Mouse (Mus musculus) gastrocnemius, postnatal 14 days (tissue): Measurements from ENCODE around the gene Cox8b. TPM values are rescaled to one million over a fixed set of nuclear protein-coding genes. Genes with fewer than 3 reads are reported as not detected.

Experiments
- DNase-seq: peaks from one replicate; pipeline ENCODE4 v3.0.0; 2021; ENCODE audit warnings: mixed read lengths
- intact Hi-C: fragments of 180-260 bp; cut with DNase I; formaldehyde crosslinking; loops from one replicate; pipeline ENCODE4 v1.15.1; 2025; ENCODE audit warnings: low total_unique reads
- long read RNA-seq, 2 experiments: library from polyadenylated mRNA; stranded (forward); transcript quantifications; one replicate each; pipeline ENCODE4 v2.0.0; 2021
- total RNA-seq, 2 experiments: library from RNA; stranded (reverse); gene quantifications; 2 replicates each; pipeline ENCODE4 v1.2.3; 2021

Cox8b gene
- 1,000 to 10,000 TPM; 1,269 to 1,458 TPM for total RNA-seq
- long read RNA-seq, experiment 1, transcript Cox8b-201 (2 exons, 360 nt): major isoform, 590 of 614 reads
- long read RNA-seq, experiment 1, partial matches to known transcripts: 13 of 614 reads
- long read RNA-seq, experiment 1, other reads (novel, unspliced or antisense): 11 of 614 reads
- long read RNA-seq, experiment 2, transcript Cox8b-201 (2 exons, 360 nt): major isoform, 864 of 904 reads
- long read RNA-seq, experiment 2, partial matches to known transcripts: 17 of 904 reads
- long read RNA-seq, experiment 2, other reads (novel, unspliced or antisense): 23 of 904 reads

DNA sequence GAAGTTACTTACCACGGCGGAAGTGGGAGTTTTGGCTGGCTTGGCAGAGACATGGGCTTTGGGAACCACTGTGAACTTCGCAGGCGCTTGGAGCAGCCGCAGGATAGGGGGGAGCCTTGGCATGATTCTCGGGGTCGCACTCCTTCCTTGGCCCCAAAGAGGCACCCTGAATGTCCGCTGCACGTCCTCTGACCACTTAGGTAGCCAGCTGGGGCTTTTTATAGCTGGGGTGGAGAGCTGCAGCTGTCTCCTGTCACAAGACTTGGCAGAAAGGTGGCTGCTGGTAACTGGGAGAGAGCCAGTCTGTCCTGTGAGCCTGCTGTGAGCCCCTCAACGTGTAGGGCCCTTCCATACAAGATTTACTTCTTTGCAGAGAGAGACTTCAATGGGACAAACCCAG is at the start of gene Cox8b:
Gene Cox8b, minus strand, starts transcription at position 227 of the 400 bp plus-strand sequence.
- intact Hi-C loops: no loop called here
- peak; percentile 67 for DNase-seq

DNA sequence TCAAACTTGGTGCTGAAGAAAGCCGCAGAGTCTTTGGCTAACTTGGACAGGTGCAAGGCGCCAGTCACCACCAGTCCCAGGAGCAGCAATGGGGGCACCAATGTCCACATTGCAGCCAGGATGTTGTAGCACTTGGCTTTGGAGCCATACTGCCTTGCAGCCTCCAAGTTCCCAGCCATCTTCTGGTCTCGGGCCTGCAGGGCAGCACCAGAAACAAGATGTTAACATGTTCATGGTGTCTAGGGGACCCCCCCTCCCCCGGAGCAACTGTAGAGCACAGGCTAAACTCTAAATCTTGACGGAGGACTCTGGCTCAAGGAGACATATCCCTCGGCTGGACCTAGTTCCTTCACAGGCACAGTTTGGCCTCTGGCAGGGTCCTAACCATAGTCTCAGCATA is 49.0 kb upstream of the Cox8b start:
- DNase-seq: no peak
- intact Hi-C loops: no loop called here

DNA sequence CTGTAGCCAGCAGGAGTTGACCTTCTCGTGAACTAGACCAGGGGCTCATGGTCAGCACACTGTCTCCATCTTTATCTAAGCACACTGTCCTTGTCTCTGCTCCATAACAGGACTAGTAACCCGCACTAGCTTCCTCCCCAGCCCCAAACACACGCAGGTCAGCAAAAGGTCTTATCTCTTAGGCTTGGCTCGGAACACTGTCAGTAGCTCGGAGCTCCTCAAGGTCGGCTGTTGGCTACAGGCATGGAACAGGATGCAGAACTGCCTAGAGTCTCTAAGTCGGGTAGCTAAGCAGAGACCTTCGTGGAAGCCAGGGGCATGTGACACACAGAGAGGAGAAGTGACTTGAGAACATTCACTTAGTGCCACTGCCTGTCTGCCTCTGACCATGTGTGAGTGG is 47.9 kb upstream of the Cox8b start:
- intact Hi-C loops: no loop called here
- DNase-seq: no peak

DNA sequence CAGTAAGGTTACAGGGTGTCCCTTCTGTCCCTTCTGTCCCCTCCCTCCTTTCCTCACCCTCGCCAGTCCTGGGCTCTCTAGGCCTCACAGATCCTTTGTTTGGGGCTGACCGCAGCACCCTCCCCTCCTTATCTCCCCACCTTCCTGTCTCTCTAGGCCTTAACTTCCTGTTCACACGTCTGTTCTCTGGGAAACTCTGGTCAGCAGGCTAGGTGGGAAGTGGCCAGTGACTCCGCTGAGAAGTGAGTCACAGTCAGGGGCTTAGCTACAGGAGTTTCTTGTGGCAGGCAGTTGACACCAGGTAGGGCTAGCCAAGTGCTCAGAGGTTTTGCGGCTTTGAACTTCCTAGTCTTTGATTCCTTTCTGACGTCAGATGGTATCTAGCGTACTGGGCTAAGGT is 46.7 kb upstream of the Cox8b start:
- intact Hi-C loops: no loop called here
- no peak for DNase-seq

DNA sequence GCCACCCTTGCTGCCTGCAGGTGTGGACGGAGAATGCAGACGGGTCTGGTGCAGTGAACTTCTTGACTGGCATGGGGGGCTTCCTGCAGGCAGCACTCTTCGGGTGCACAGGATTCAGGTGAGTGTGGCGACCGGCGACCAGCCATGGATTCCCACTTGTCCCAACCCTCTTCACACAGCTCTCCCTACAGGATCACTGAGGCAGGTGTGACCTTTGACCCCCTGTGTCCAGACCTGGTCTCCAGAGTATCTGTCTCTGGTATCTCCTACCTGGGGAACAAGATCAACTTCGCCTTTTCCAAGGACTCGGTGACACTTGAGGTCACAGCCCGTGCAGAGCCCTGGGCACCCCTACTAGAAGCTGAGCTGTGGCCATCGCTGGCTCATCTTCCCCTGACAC is 46.1 kb upstream of the Cox8b start:
- no peak for DNase-seq
- intact Hi-C loops: no loop called here

DNA sequence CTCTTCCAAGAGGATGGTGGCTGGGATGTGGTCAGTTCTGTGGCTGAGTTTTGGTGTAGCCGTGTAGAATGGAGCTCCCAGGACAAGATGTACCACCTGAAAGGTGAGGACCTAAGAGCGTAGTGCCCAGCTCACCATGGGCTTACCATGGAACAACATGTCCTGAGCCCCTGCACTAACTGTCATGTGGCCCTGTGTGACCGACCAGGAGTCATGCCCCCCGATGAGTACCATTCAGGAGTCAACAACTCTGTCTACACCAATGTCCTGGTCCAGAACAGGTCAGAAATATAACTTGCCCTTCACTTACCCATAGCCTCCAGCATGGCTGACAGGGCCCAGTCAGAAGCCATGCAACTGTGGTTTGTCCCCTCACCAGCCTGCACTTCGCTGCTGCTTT is 45.0 kb upstream of the Cox8b start:
- DNase-seq: no peak
- intact Hi-C loops: no loop called here

DNA sequence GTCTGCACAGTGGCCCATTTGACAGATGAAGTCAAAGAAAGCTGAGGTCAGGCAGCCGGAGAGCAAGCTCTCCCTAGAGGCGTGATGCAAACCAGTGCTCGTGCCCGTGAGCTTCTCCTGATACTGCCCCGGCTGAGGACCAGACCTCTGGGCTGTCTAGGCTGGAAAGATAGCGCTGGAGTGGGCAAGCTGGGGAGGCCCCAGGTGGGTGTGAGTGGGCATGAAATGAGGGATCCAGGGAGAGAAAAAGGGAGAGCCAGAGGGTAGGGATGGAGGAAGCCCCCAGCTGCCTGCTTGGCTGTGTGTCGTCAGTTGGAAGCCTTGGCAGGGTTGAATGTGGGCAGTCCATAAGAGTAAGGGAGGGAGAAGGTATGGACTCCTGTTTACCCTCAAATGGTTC is 44.0 kb upstream of the Cox8b start:
- DNase-seq: no peak
- intact Hi-C loops: no loop called here

DNA sequence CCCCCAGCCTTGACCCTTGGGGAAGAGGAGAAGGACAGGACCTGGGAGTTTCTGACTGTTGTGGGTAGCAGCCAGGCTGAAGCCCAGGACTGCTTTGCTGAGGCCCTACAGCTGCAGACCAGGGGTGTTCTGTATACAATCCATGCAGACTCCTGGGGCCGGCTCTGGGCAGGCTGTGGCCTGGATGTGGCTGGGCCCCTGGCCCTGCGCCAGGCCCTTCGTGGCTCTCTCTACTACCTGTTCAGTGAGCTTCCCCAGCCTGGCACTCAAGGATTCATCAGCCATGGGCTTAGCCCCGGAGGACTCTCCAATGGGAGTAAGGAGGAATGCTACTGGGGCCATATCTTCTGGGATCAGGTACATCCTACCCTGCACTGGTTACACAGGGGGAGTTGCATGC is 43.1 kb upstream of the Cox8b start:
- no peak for DNase-seq
- intact Hi-C loops: no loop called here

DNA sequence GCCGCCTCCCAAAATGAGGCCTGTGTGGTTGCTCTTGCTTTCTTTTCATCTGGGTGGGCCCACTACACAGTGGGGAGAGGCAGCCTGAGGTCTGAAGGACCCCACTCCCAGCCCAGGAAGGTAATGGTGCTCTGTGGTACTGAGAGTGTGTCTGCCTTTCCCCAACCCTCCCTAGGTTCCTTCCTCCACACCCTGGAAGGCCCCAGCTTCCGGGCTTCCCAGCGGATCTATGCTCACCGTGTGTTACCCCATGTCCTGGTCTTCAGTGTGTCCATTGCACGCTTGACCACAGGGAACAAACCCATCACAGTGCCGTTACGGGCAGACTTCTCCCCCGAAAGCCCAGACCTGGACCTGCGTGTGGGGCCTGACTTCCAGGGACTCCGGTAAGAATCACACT is 42.6 kb upstream of the Cox8b start:
- DNase-seq: no peak
- intact Hi-C loops: no loop called here

DNA sequence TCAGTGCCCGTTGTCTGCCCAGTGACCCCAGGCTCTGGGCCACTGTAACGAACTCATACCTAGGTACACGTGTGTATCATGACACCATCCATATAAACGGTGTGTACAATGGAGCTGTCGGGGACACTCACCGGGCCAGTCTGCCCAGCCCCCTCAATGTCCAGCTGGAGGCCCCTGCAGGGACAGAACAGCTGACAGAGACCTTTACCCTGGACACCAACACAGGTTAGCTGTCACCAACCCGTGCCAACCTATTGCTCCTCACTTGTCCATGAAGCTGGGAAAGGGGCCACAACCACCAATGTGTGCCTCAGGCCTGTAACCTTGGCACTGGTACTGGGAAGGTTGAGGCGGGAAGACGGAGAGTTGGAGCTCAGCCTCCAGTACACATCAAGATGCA is 42.1 kb upstream of the Cox8b start:
- DNase-seq: no peak
- intact Hi-C loops: no loop called here

DNA sequence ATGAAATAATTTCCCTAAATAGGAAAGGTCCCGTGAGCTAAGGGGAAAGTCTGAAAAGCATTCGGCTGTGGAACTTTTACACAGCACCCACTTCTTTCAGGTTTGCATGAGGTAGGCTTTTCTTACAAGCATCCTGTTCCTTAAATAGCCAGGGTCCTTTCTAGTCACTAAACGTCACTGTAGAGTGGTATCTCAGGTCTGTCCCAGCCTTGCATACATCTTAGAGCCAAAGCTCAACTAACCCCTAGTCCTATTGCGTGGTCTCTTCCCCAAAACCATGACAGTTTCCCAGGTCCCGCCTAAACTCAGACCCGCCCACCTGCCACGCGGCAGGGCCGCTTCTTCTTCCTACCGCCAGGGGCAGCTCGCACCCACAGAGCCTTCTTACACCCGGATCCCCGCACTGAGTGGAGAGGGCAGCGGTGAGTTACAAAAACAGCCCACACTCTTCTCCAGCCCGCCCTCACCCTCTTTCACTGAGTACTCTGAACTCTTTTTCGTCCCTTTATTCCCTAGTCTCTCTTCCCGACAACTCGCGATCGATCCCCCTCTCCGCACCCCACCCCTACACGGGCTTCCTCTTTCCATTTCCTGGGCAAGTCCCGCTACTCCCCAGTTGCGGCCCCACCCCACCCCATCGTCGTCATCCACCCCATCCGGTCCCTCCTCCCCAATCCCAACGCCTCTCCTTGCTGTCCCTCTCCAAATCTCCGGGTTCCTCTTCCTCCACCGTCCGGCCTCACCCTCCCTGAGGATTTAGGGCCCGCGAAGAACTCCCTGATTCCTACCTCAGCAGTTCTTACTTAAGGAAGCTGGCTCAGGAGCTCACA is 41.2 kb upstream of the Cox8b start, which contains the start of gene Pgghg:
Gene Pgghg, plus strand, starts transcription at position 170 of the 830 bp plus-strand sequence.
- peak; percentile 92 for DNase-seq
- intact Hi-C loops: no loop called here

DNA sequence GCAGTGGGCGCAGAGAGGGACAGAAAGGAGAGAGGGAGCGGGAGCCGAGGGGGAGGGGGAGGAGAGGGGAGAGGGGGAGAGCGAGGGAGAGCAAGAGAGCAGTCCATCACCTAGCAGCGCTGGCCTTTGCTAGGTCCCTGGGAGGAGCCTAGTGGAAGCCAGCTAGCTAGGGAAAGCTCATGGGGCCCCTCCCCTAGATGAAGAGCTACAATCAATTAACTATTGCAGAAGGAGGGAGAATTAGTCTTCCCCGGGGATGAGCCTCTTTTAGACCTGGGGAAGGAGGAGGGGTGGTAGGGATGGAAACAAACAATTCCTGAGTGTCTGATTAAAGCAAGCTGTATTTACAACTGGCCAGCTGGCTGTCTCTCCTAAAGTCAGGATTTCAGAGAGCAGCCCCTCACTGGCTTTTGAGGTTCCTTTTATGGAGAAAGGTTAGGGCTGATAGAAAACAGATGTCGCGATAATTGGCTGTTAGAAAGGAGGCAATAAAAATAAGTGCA is 39.5 kb upstream of the Cox8b start:
- intact Hi-C loops: no loop called here
- peak; percentile 45 for DNase-seq

DNA sequence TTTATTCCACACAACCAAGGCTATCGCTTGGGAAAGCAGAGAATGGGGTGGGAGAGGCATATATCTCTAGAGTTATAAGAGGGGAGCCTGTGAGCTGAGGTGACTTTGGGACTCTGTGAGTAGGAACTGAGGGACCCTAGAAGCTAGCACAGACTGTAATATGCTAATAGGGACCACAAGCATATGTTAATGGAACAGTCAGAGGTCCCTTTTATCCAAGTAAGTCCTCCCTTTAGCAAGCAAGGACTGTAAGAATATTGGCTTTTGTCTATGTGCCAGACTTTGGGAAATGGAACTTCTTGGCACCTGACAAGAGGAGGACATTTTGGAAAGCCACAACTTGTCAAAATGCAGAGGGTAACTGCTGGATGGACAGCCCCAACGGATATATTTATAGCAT is 38.6 kb upstream of the Cox8b start:
- intact Hi-C loops: no loop called here

DNA sequence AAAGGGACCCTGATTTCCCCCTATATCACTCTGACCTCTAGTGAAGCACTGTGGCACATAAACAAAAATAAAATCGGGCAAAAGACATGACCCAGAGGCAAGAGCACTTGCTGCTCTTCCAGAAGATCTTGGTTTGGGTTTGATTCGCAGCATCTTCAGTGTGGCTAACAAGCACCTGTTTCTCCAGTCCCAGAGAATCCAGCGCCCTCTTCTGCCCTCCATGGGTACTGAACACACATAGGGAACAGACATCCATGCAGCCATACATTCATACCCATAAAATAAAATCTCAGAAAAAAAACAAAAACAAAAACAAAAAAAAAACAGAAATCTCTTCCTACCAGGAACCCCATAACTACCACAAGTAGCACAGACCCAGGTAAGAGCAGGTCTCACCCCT is 38.2 kb upstream of the Cox8b start:
- intact Hi-C loops: no loop called here

More for the DNA sequence above, 38.6 kb upstream of the Cox8b start:
- DNase-seq: no peak

DNA sequence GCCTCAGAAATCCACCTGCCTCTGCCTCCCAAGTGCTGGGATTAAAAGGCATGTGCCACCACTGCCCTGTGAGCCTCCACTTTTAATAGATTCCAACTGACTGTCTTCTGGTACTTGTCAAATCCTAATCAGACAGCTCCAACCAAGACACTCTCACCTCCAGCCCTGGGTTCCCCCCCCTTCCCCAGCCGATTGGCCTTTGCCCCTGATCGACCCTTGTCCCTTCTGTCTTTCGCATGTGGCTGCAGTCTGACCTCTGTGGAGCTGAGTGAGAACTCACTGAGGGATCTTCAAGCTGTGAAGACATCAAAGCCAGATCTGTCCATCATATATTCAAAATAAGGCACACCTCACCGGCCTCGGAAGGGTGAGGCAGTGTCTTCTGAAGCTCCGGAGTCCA is 26.9 kb upstream of the Cox8b start:
- no peak for DNase-seq
- intact Hi-C loops: no loop called here

More for the DNA sequence above, 38.2 kb upstream of the Cox8b start:
- DNase-seq: no peak

DNA sequence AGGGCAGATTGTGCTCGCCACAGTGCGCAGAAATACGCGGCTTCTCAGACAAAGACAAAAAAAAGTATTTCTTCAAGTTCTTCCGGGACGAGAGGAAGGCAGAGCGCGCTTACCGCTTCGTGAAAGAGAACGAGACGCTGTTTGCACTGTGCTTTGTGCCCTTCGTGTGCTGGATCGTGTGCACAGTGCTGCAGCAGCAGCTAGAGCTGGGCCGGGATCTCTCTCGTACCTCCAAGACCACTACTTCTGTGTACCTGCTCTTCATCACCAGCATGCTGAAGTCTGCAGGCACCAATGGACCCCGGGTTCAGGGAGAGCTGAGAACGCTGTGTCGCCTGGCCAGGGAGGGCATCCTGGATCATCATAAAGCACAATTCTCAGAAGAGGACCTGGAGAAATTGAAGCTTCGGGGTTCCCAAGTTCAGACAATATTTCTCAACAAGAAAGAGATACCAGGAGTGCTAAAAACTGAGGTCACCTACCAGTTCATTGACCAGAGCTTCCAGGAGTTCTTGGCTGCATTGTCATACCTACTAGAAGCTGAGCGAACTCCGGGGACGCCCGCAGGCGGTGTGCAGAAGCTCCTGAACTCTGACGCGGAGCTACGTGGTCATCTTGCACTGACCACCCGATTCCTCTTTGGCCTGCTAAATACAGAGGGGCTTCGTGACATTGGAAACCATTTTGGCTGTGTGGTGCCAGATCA is 23.0 kb upstream of the Cox8b start:
- no peak for DNase-seq
- intact Hi-C loops: no loop called here

DNA sequence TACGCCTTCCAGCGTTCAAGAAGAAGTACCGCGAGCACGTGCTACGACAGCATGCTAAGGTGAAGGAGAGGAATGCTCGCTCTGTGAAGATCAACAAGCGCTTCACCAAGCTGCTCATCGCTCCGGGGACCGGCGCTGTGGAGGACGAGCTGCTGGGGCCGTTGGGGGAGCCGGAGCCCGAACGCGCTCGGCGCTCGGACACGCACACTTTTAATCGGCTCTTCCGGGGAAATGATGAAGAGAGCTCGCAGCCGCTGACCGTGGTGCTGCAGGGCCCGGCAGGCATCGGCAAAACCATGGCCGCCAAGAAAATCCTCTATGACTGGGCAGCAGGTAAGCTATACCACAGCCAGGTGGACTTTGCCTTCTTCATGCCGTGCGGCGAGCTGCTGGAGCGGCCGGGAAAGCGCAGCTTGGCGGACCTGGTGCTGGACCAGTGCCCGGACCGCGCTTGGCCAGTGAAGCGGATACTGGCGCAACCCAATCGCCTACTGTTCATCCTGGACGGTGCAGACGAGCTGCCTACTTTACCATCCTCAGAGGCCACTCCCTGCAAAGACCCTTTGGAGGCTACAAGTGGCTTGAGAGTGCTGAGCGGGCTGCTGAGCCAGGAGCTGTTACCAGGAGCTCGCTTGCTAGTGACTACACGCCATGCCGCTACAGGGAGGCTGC is 22.3 kb upstream of the Cox8b start:
- intact Hi-C loops: no loop called here
- DNase-seq: peak; percentile 48

DNA sequence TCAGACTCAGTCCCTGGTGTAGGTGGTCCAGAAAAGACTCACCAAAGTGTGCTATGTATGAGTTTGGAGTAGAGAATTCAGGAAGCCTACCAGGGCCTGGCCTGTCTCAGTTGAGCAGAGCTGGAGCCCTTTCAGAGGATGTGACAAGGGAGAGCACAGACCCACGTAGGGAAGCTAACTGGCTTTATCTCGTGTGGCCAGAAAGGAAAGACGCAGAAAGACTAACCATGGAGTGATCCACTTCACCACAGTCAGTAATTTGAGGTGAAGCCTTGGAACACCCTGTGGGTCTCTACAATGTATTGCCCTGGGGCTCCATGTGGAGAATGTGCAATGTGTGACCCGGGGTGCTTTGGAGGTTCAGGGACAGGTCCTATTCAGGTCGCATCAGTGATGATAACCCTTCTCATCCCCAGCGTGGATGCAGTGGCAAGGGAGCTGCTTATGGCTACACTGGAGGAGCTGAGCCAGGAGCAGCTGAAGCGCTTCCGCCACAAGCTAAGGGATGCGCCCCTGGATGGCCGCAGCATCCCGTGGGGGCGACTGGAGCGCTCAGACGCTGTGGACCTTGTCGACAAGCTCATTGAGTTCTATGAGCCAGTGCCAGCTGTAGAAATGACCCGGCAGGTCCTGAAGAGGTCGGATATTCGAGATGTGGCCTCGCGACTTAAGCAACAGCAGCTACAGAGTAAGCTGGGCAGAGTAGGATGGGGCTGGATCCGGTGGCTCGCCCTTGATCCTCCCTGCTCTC is 21.2 kb upstream of the Cox8b start:
- DNase-seq: no peak
- intact Hi-C loops: no loop called here

DNA sequence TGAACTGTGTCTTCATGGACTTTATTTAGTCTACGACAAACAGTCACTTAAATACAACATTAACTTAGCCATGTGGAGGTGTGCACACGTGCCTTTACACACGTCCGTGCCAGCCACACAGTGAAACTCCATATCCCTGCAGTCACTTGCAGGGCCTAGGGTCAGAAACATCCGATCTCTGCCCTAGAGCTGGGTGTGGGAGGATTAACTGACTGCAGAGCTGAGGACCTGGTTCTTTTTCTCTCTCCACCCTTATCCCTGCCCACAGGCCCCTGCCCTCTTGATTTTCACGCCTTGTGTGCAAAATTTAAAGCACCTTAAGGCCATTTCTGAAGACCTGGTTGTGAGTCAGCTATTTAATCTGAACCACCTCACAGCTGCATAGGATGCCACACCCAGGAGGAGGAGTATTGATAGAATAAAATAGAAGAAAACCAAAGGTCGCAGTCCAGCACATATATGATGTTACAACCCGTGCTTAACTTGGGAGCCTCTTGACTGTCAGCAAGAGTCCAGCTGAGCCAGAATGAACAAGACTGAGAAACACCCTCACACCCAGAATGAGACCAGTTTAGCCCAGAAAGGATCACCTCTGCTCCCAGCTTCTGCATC is 20.3 kb upstream of the Cox8b start, which contains the start of gene Nlrp6:
Gene Nlrp6, plus strand, starts transcription at position 485 of the 612 bp plus-strand sequence.
- intact Hi-C loops: no loop called here
- DNase-seq: no peak
